Mouse (Mus musculus) embryonic facial prominence, embryonic 13.5 days (tissue): ENCODE data around the gene Stard13. TPM values are rescaled to one million over a fixed set of nuclear protein-coding genes. Genes with fewer than 3 reads are reported as not detected.

Experiments
- ATAC-seq: fragments of 200-750 bp; cut with Nextera tagmentation; 2 replicates; pipeline ENCODE4 v1.8.0; 2017; ENCODE audit warnings: low read depth; ENCODE audit not compliant: insufficient number of reproducible peaks, insufficient read depth, low FRiP score, low TSS enrichment
- H3K27ac ChIP-seq: fragments of 300-500 bp; sonication (generic); 2 replicates; pipeline ENCODE4 v1.5.1; 2015; ENCODE audit warnings: moderate library complexity, mild to moderate bottlenecking, inconsistent platforms
- H3K27me3 ChIP-seq: fragments of 300-500 bp; sonication (generic); 2 replicates; pipeline ENCODE4 v1.6.1; 2015; ENCODE audit warnings: mild to moderate bottlenecking, inconsistent platforms
- H3K36me3 ChIP-seq: fragments of 300-500 bp; sonication (generic); 2 replicates; pipeline ENCODE4 v1.6.1; 2015; ENCODE audit warnings: mild to moderate bottlenecking, inconsistent platforms
- H3K4me1 ChIP-seq: fragments of 300-500 bp; sonication (generic); 2 replicates; pipeline ENCODE4 v1.6.1; 2015; ENCODE audit warnings: inconsistent platforms
- H3K4me2 ChIP-seq: fragments of 300-500 bp; sonication (generic); 2 replicates; pipeline ENCODE4 v1.6.1; 2015; ENCODE audit warnings: moderate library complexity, mild to moderate bottlenecking, inconsistent platforms
- H3K4me3 ChIP-seq: fragments of 300-500 bp; sonication (generic); 2 replicates; pipeline ENCODE4 v1.5.1; 2015; ENCODE audit warnings: mild to moderate bottlenecking, inconsistent platforms
- H3K9ac ChIP-seq: fragments of 300-500 bp; sonication (generic); 2 replicates; pipeline ENCODE4 v1.6.1; 2015; ENCODE audit warnings: mild to moderate bottlenecking, inconsistent platforms
- H3K9me3 ChIP-seq: fragments of 300-500 bp; sonication (generic); 2 replicates; pipeline ENCODE4 v1.6.1; 2016; ENCODE audit warnings: inconsistent platforms
- WGBS: fragments of 180-500 bp; shearing (Covaris S2); methylation state at CpG from one replicate; pipeline ENCODE4 v1.1.7; 2015; ENCODE audit warnings: mixed read lengths; 5-methylcytosine and 5-hydroxymethylcytosine counted together
- polyA plus RNA-seq: library from polyadenylated mRNA; unstranded; fragments of >200 nt; fragmentation: Nextera tagmentation; extraction: Ambion mirVana; gene quantifications from 2 replicates; pipeline ENCODE4 v1.2.1, GENCODE M21; 2015

Gene Stard13
- polyA plus RNA-seq, 1 experiment from 2014 or later, result 6.4 TPM

GRCm38 (mm10) chr5:151248084-151248483 is 14.4 kb upstream of the Stard13 start:
- Histone ChIP-seq H3K9ac (no peak overlapping the region), H3K4me2 (no peak overlapping the region), H3K27me3 (no peaks in the 10 kb centered on the region), H3K4me1 (no peaks in the 10 kb centered on the region), H3K9me3 (no peaks in the 10 kb centered on the region), H3K36me3 (no peaks in the 10 kb centered on the region), H3K27ac (no peak overlapping the region), H3K4me3 (no peak overlapping the region)
- 85% methylated on average over 2 of the region's 2 CpGs for WGBS
- ATAC-seq, result no peak

GRCm38 (mm10) chr5:151247115-151247875 is 13.7 kb upstream of the Stard13 start:
- Histone ChIP-seq H3K9ac (no peak overlapping the region), H3K4me1 (no peaks in the 10 kb centered on the region), H3K27me3 (no peaks in the 10 kb centered on the region), H3K27ac (no peak overlapping the region), H3K36me3 (no peaks in the 10 kb centered on the region), H3K9me3 (no peaks in the 10 kb centered on the region), H3K4me2 (no peak overlapping the region), H3K4me3 (no peak overlapping the region)
- no peak for ATAC-seq
- WGBS, result 59% methylated on average over 11 of the region's 11 CpGs

DNA sequence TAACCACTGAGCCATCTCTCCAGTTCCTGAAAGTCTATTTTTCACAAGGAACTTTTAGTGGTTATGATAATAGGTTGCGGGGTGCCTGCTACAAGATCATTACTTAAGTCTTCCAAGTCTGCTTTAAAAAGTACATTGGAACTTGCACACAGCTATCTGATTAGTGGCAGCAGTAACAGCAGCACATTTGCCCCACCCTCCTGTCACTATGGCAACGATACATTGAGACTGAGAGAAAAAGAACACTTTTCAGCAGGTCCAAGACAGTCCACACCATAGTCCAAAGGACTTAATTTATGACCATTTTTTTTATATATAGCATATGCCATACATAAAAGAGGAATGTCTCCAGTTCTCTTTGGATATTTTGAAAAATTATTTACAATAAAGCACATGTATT is 12.7 kb upstream of the Stard13 start:
- no peak overlapping the region for H3K9ac ChIP-seq
- H3K4me3 ChIP-seq, result no peak overlapping the region
- no peak overlapping the region for H3K27ac ChIP-seq
- 94% methylated on average over 2 of the region's 2 CpGs for WGBS
- no peaks in the 10 kb centered on the region for H3K9me3 ChIP-seq
- no peak overlapping the region for H3K4me2 ChIP-seq
- no peaks in the 10 kb centered on the region for H3K36me3 ChIP-seq
- no peaks in the 10 kb centered on the region for H3K4me1 ChIP-seq
- ATAC-seq, result no peak
- H3K27me3 ChIP-seq, result no peaks in the 10 kb centered on the region

GRCm38 (mm10) chr5:151245571-151245970 is 11.9 kb upstream of the Stard13 start:
- H3K4me1 ChIP-seq, result no peaks in the 10 kb centered on the region
- H3K27ac ChIP-seq, result no peak overlapping the region
- H3K27me3 ChIP-seq, result no peaks in the 10 kb centered on the region
- H3K9me3 ChIP-seq, result no peaks in the 10 kb centered on the region
- no peak overlapping the region for H3K9ac ChIP-seq
- WGBS, result 87% methylated on average over 5 of the region's 5 CpGs
- H3K4me2 ChIP-seq, result no peak overlapping the region
- H3K4me3 ChIP-seq, result no peak overlapping the region
- no peak for ATAC-seq
- no peaks in the 10 kb centered on the region for H3K36me3 ChIP-seq

GRCm38 (mm10) chr5:151238730-151239129 is 5.1 kb upstream of the Stard13 start:
- H3K36me3 ChIP-seq, result no peaks in the 10 kb centered on the region
- H3K27ac ChIP-seq, result no peak overlapping the region
- peaks cover 3% of the 10 kb centered on the region; the same call in 1 of the 2 replicates for H3K4me1 ChIP-seq
- H3K27me3 ChIP-seq, result peaks cover 11% of the 10 kb centered on the region
- H3K9ac ChIP-seq, result no peak overlapping the region
- ATAC-seq, result no peak
- H3K4me2 ChIP-seq, result no peak overlapping the region
- WGBS, result 77% methylated on average over 9 of the region's 9 CpGs
- no peak overlapping the region for H3K4me3 ChIP-seq
- no peaks in the 10 kb centered on the region for H3K9me3 ChIP-seq

- Histone ChIP-seq H3K27ac (no peak overlapping the region), H3K4me1 (peaks cover 12% of the 10 kb centered on the region), H3K27me3 (peaks cover 22% of the 10 kb centered on the region), H3K4me2 (no peak overlapping the region), H3K9ac (no peak overlapping the region), H3K4me3 (no peak overlapping the region), H3K9me3 (no peaks in the 10 kb centered on the region), H3K36me3 (no peaks in the 10 kb centered on the region)
- 53% methylated on average over 5 of the region's 5 CpGs for WGBS
- no peak for ATAC-seq
Observed at GRCm38 (mm10) chr5:151236411-151236810, 2.8 kb upstream of the Stard13 start.

DNA sequence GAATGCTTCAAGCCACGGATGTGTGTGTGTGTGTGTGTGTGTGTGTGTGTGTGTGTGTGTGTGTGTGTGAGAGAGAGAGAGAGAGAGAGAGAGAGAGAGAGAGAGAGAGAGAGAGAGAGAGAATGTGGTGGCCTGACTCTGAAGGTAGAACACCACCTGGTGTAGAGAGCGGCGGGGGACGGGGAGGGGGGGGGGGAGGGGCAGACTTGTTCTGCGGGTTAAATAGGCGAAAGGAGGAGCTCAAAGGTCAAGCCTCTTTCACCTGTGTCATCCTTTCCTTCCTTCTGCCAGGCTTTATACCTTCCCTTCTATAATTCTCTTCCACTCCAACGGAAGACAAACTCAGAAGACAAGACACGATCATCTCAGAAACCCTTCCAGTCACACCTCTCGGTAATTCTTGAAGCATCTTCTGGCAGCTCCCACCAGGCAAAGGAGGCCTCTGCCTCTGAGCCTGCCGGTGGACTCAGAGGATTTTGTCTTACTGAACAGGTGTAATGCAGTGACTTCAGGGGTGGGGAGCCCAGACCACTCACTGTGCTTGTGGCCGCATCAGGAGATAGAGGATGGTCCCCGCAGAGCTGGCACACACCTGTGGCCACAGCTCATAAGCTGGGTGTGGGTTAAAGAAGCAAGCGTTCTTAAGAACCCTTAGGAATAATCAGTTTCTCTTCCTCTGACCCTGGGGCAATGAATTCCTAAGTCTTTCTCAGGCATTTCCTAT is 898 bp downstream of the Stard13 start:
- ATAC-seq, result no peak
- H3K4me2 ChIP-seq, result peak overlapping the region; percentile 93
- H3K36me3 ChIP-seq, result no peaks in the 10 kb centered on the region
- WGBS, result 13% methylated on average over 10 of the region's 13 CpGs
- peak overlapping the region; percentile 79 for H3K9ac ChIP-seq
- H3K4me3 ChIP-seq, result peak overlapping the region; percentile 57
- peaks cover 22% of the 10 kb centered on the region for H3K27me3 ChIP-seq
- peaks cover 12% of the 10 kb centered on the region for H3K4me1 ChIP-seq
- no peaks in the 10 kb centered on the region for H3K9me3 ChIP-seq
- H3K27ac ChIP-seq, result no peak overlapping the region

DNA sequence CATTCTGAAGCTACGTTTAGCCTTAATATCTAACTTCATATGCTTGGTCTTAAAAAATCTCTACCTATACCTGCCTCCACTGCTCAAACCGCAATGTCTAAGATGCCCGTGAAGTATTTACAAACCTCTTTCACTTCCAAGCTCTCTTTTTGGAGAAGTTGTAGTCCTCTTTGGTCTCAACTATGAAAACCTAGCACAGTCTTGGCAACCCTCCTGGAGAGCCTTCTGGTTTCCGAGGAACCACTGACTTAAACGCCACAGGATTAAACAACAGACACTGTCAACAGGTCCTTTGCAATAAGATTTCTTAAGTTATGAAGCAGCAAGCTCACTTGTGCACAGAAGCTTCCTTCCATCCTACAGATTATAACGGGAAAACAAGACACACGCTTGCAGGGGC is 1.8 kb downstream of the Stard13 start:
- H3K9me3 ChIP-seq, result no peaks in the 10 kb centered on the region
- no peak overlapping the region for H3K27ac ChIP-seq
- no peak for ATAC-seq
- H3K4me3 ChIP-seq, result no peak overlapping the region
- H3K9ac ChIP-seq, result no peak overlapping the region
- H3K27me3 ChIP-seq, result peaks cover 22% of the 10 kb centered on the region
- WGBS, result 89% methylated on average over 7 of the region's 7 CpGs
- H3K36me3 ChIP-seq, result no peaks in the 10 kb centered on the region
- H3K4me1 ChIP-seq, result peaks cover 12% of the 10 kb centered on the region
- peak overlapping the region; percentile 93; the same call in 1 of the 2 replicates for H3K4me2 ChIP-seq

DNA sequence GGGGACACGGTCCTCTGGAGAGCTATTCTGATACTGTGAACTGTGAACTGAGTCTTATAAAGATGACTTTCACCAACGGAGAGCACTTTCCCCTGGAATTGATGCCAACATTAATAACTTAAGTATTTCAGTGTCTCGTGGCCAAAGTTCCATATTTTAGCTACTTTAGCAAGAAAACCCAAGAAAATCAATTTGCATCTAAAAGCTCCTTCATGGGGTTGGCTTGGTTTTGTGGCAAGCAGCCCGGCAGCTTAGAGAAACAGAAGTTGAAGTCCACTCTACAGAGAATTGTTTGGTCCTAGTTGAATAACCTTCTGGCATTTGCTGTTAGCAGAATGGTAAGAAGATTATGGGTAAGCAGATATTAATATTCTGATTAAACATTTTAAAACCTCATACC is 2.2 kb downstream of the Stard13 start:
- peaks cover 22% of the 10 kb centered on the region for H3K27me3 ChIP-seq
- peaks cover 12% of the 10 kb centered on the region for H3K4me1 ChIP-seq
- H3K4me2 ChIP-seq, result no peak overlapping the region
- H3K9me3 ChIP-seq, result no peaks in the 10 kb centered on the region
- no peak overlapping the region for H3K4me3 ChIP-seq
- no peak overlapping the region for H3K27ac ChIP-seq
- WGBS, result 74% methylated on average over 4 of the region's 4 CpGs
- H3K9ac ChIP-seq, result no peak overlapping the region
- no peaks in the 10 kb centered on the region for H3K36me3 ChIP-seq
- ATAC-seq, result no peak

GRCm38 (mm10) chr5:151230427-151230826 is 3.2 kb downstream of the Stard13 start:
- Histone ChIP-seq H3K36me3 (no peaks in the 10 kb centered on the region), H3K4me1 (peaks cover 12% of the 10 kb centered on the region), H3K27ac (no peak overlapping the region), H3K9me3 (no peaks in the 10 kb centered on the region), H3K4me3 (no peak overlapping the region), H3K27me3 (peaks cover 22% of the 10 kb centered on the region), H3K9ac (no peak overlapping the region), H3K4me2 (no peak overlapping the region)
- ATAC-seq, result no peak
- 85% methylated on average over 4 of the region's 4 CpGs for WGBS

GRCm38 (mm10) chr5:151228367-151229005 is 5.2 kb downstream of the Stard13 start:
- no peak for ATAC-seq
- peaks cover 8% of the 10 kb centered on the region for H3K4me1 ChIP-seq

More at GRCm38 (mm10) chr5:151228367-151229005, 5.2 kb downstream of the Stard13 start:
- WGBS, result 72% methylated on average over 13 of the region's 13 CpGs
- H3K27me3 ChIP-seq, result peaks cover 9% of the 10 kb centered on the region
- H3K4me3 ChIP-seq, result no peak overlapping the region
- H3K36me3 ChIP-seq, result no peaks in the 10 kb centered on the region
- no peak overlapping the region for H3K9ac ChIP-seq
- no peaks in the 10 kb centered on the region for H3K9me3 ChIP-seq
- no peak overlapping the region for H3K27ac ChIP-seq
- no peak overlapping the region for H3K4me2 ChIP-seq
